Mouse (Mus musculus): ENCODE results near the gene Lonp2. TPM values are rescaled to one million over a fixed set of nuclear protein-coding genes. Genes with fewer than 3 reads are reported as not detected.

The Lonp2 gene
- polyA plus RNA-seq, 1 experiment from 2014 or later = 67.9 TPM

DNA sequence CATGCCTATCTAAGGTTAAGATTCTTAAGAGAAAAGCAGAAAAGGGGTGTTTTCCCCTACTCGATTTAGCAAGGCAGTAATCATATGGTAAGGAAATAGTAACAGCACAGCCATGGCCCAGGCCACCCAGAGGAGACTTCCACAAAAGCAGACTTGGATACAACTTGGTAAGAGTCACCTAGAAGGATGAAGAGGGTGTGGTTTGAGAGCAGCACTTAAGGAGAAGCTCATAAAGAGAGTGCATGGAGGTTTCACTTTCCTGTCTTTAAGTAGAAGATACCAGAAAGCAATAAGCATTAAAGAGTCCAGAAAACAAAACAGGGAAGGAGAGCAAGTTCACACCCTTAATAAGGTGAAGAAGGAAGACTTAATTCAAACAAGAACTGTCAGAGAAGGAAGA, 111.1 kb downstream of the Lonp2 start:
- Histone ChIP-seq H3K4me1 (replicated peaks; ENCODE audit: insufficient read depth, low read length) (peaks cover 17% of the 10 kb centered on the region), H3K36me3 (ENCODE audit: insufficient read depth, low read length) (no peaks in the 10 kb centered on the region), H3K9me3 (replicated peaks; ENCODE audit: low read length) (no peaks in the 10 kb centered on the region), H3K4me2 (ENCODE audit: low read length) (no peak overlapping the region), H3K9ac (ENCODE audit: low read depth, low read length) (no peak overlapping the region), H3K27ac (0 out of 2 replicates have a peak overlapping the region, but pooled peaks have one; percentile 3), H3K4me3 (replicated peaks; ENCODE audit: low read depth, low read length) (no peak overlapping the region), H3K27me3 (ENCODE audit: insufficient read depth, low read length) (no peaks in the 10 kb centered on the region)
- ATAC-seq (replicated peaks; ENCODE audit: low FRiP score, low read depth) (no peak), DNase-seq (ENCODE audit: low spot score) (no peak)
- WGBS = 70% methylated on average over 1 of the region's 1 CpGs
- TF ChIP-seq CTCF (IDR thresholded peaks at IDR 0.05; ENCODE audit: low read depth) = no peak

GRCm38 (mm10) chr8:86735446-86736111, 111.7 kb downstream of the Lonp2 start:
- no peaks in the 10 kb centered on the region for H3K27me3 ChIP-seq (ENCODE audit: insufficient read depth, low read length)
- no peaks in the 10 kb centered on the region for H3K36me3 ChIP-seq (ENCODE audit: insufficient read depth, low read length)
- TF ChIP-seq CTCF (IDR thresholded peaks at IDR 0.05; ENCODE audit: low read depth) = no peak
- ATAC-seq (replicated peaks; ENCODE audit: low FRiP score, low read depth) (no peak), DNase-seq (ENCODE audit: low spot score) (no peak)
- no peak overlapping the region for H3K4me2 ChIP-seq (ENCODE audit: low read length)
- H3K9ac ChIP-seq (ENCODE audit: low read depth, low read length) = no peak overlapping the region
- H3K4me1 ChIP-seq (replicated peaks; ENCODE audit: insufficient read depth, low read length) = peaks cover 14% of the 10 kb centered on the region
- no peak overlapping the region for H3K27ac ChIP-seq
- no peak overlapping the region for H3K4me3 ChIP-seq (replicated peaks; ENCODE audit: low read depth, low read length)
- no peaks in the 10 kb centered on the region for H3K9me3 ChIP-seq (replicated peaks; ENCODE audit: low read length)
- 32% methylated on average over 3 of the region's 3 CpGs for WGBS

DNA sequence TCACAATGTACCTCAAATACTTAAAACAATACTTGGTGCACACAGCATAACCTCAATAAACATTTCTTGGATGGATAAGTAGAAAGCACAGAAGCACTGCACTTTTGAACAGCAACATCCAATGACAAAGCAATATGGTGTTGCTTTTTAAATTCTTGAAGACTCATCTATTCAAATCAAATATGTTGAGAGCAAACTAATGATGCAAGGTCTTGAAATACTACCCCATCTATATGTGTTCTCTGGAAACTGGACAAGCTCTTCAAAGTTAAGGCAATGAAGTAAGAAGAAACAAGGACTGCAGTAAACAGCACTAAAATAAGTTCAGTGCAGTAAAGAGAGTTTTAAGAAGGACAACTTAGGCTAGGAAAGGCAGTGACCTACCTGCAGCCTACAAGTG, 117.1 kb downstream of the Lonp2 start:
- no peak overlapping the region for H3K4me2 ChIP-seq (ENCODE audit: low read length)
- H3K4me1 ChIP-seq (replicated peaks; ENCODE audit: insufficient read depth, low read length) = peaks cover 21% of the 10 kb centered on the region; the same call in 1 of the 2 replicates
- DNase-seq (ENCODE audit: low spot score) (no peak), ATAC-seq (replicated peaks; ENCODE audit: low FRiP score, low read depth) (no peak)
- H3K27ac ChIP-seq = no peak overlapping the region
- no peak for TF ChIP-seq CTCF (IDR thresholded peaks at IDR 0.05; ENCODE audit: low read depth)
- H3K27me3 ChIP-seq (ENCODE audit: insufficient read depth, low read length) = no peaks in the 10 kb centered on the region
- H3K36me3 ChIP-seq (ENCODE audit: insufficient read depth, low read length) = no peaks in the 10 kb centered on the region
- no peaks in the 10 kb centered on the region for H3K9me3 ChIP-seq (replicated peaks; ENCODE audit: low read length)
- no peak overlapping the region for H3K9ac ChIP-seq (ENCODE audit: low read depth, low read length)
- no peak overlapping the region for H3K4me3 ChIP-seq (replicated peaks; ENCODE audit: low read depth, low read length)

DNA sequence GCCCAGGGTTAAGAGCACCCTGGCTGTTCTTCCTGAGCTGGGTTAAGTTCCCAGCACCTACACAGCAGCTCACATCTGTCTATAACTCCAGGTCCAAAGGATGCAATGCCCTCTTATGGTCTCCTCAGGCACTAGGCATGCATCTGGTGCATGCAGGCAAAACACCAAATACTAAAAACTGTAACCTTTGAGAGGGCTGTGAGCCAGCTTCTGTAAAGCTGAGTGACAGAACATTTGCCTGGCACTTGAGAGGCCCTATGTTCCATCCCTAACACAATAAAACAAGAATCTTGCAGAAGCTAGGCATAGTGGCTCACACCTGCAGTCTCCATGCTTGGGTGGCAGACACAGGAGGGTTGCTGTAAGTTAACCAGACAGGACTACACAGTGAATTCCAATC, 117.8 kb downstream of the Lonp2 start:
- ATAC-seq (replicated peaks; ENCODE audit: low FRiP score, low read depth) (no peak), DNase-seq (ENCODE audit: low spot score) (no peak)
- Histone ChIP-seq H3K9ac (ENCODE audit: low read depth, low read length) (no peak overlapping the region), H3K4me1 (replicated peaks; ENCODE audit: insufficient read depth, low read length) (peaks cover 19% of the 10 kb centered on the region; the same call in 1 of the 2 replicates), H3K4me3 (replicated peaks; ENCODE audit: low read depth, low read length) (no peak overlapping the region), H3K36me3 (ENCODE audit: insufficient read depth, low read length) (no peaks in the 10 kb centered on the region), H3K4me2 (ENCODE audit: low read length) (no peak overlapping the region), H3K27ac (no peak overlapping the region), H3K9me3 (replicated peaks; ENCODE audit: low read length) (no peaks in the 10 kb centered on the region), H3K27me3 (ENCODE audit: insufficient read depth, low read length) (no peaks in the 10 kb centered on the region)
- TF ChIP-seq CTCF (IDR thresholded peaks at IDR 0.05; ENCODE audit: low read depth) = no peak

GRCm38 (mm10) chr8:86742605-86743345, 118.9 kb downstream of the Lonp2 start:
- no peak overlapping the region for H3K4me2 ChIP-seq (ENCODE audit: low read length)
- ATAC-seq (replicated peaks; ENCODE audit: low FRiP score, low read depth) (no peak), DNase-seq (ENCODE audit: low spot score) (no peak)
- peaks cover 23% of the 10 kb centered on the region; the same call in 1 of the 2 replicates for H3K4me1 ChIP-seq (replicated peaks; ENCODE audit: insufficient read depth, low read length)
- no peak for TF ChIP-seq CTCF (IDR thresholded peaks at IDR 0.05; ENCODE audit: low read depth)
- H3K27ac ChIP-seq = no peak overlapping the region
- no peaks in the 10 kb centered on the region for H3K36me3 ChIP-seq (ENCODE audit: insufficient read depth, low read length)
- no peaks in the 10 kb centered on the region for H3K27me3 ChIP-seq (ENCODE audit: insufficient read depth, low read length)
- H3K9me3 ChIP-seq (replicated peaks; ENCODE audit: low read length) = no peaks in the 10 kb centered on the region
- H3K4me3 ChIP-seq (replicated peaks; ENCODE audit: low read depth, low read length) = no peak overlapping the region
- 80% methylated on average over 7 of the region's 7 CpGs for WGBS
- H3K9ac ChIP-seq (ENCODE audit: low read depth, low read length) = no peak overlapping the region

GRCm38 (mm10) chr8:86744313-86745220, 120.7 kb downstream of the Lonp2 start:
- DNase-seq (ENCODE audit: low spot score) (no peak), ATAC-seq (replicated peaks; ENCODE audit: low FRiP score, low read depth) (no peak)
- peak overlapping the region; percentile 91 for H3K4me3 ChIP-seq (replicated peaks; ENCODE audit: low read depth, low read length)
- peak overlapping the region; percentile 97 for H3K27ac ChIP-seq
- TF ChIP-seq CTCF (IDR thresholded peaks at IDR 0.05; ENCODE audit: low read depth) = no peak
- peaks cover 16% of the 10 kb centered on the region; the same call in 1 of the 2 replicates for H3K4me1 ChIP-seq (replicated peaks; ENCODE audit: insufficient read depth, low read length)
- H3K36me3 ChIP-seq (ENCODE audit: insufficient read depth, low read length) = no peaks in the 10 kb centered on the region
- H3K4me2 ChIP-seq (ENCODE audit: low read length) = peak overlapping the region; percentile 59
- WGBS = 4% methylated on average over 18 of the region's 18 CpGs
- H3K9me3 ChIP-seq (replicated peaks; ENCODE audit: low read length) = no peaks in the 10 kb centered on the region
- H3K27me3 ChIP-seq (ENCODE audit: insufficient read depth, low read length) = no peaks in the 10 kb centered on the region
- peak overlapping the region; percentile 95 for H3K9ac ChIP-seq (ENCODE audit: low read depth, low read length)
